In the genomic region with DNA sequence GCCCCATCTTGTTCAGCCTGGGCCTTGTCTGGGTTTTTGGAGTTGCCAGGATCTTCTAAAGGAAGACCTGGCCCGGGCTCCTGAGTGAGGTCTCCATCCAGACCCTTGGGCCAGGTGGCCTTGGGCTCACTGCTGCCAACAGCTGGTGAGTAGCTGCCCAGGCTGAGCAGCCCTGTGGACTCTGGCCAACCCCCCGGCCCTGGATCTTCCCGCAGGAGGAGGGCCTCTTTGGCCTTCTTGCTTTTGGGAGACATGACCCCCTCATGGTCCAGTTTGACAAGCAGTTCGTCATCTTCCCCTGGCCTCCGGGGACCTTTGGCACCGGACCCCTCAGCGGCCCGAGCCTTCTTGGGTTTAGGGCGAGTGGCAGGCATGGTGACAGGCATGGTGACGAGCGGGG, we compare ENCODE assay signal across 17 mouse cellular contexts. TPM values are rescaled to one million over a fixed set of nuclear protein-coding genes. Genes with fewer than 3 reads are reported as not detected.
DNase-seq lines count a peak whose midpoint lies in the region.
"Had no signal": no experiment of that assay in that cellular context is flagged by ENCODE, and none has a peak within 500 bp of the region (broad histone marks: within the 10 kb centered on the region; RNA-seq: fewer than 3 reads in every experiment).

No protein-coding gene starts in this region.

- DNase-seq in adrenal gland, adult 2 months: peak; percentile 59
- no peak for DNase-seq in adrenal gland, adult 8-10 months
- peak; percentile 43 for DNase-seq in ovary, postnatal 36 days (ENCODE audit: low spot score)
- DNase-seq in ovary, postnatal 14 days (ENCODE audit: low spot score): no peak
- peak; percentile 43 for DNase-seq in adrenal gland, postnatal 25 days
- no peak for DNase-seq in right cerebral cortex, adult 2 months (ENCODE audit: low spot score in 2 of 2)
- DNase-seq: B cell, adult 2 months; cerebellum, adult 18-20 months; cerebellum, adult 9-10 months; gastrocnemius, postnatal 10 days; gastrocnemius, postnatal 36 days; heart, adult 2 months; heart, postnatal 14 days; heart, postnatal 4 days had no signal

RNA-seq across cellular contexts. Expression of a gene that starts 39.6 kb away (rescaled TPM):
- total RNA-seq in adrenal gland, adult 2 months (2021): 10 to 100 TPM; 20.9 to 32.0 TPM
- 48.8 and 69.9 TPM in 2 replicates for polyA plus RNA-seq in adrenal gland, adult 2 months (2012; rRNA removed)
- total RNA-seq in adrenal gland, adult 8-10 months (2022): 10 to 100 TPM; 19.9 to 51.4 (median 32.9) TPM
- 15.7 and 21.9 TPM in 2 replicates for total RNA-seq in adrenal gland, postnatal 25 days (2021)
- total RNA-seq: CH12.LX; granulocyte monocyte progenitor cell, adult 5-6 weeks had no signal
- polyA plus RNA-seq: G1E had no signal

Comparison
In these comparisons a context has a peak if more than half of its experiments do, and no peak if none do; other contexts are left out.
1. DNase-seq: peak in adrenal gland, adult 2 months (single experiment), ovary, postnatal 36 days (single experiment) and adrenal gland, postnatal 25 days (single experiment); none in adrenal gland, adult 8-10 months (single experiment), ovary, postnatal 14 days (single experiment) and right cerebral cortex, adult 2 months (0 of 2).